Comparison of ENCODE assay signal across 8 mouse cellular contexts in the genomic region with DNA sequence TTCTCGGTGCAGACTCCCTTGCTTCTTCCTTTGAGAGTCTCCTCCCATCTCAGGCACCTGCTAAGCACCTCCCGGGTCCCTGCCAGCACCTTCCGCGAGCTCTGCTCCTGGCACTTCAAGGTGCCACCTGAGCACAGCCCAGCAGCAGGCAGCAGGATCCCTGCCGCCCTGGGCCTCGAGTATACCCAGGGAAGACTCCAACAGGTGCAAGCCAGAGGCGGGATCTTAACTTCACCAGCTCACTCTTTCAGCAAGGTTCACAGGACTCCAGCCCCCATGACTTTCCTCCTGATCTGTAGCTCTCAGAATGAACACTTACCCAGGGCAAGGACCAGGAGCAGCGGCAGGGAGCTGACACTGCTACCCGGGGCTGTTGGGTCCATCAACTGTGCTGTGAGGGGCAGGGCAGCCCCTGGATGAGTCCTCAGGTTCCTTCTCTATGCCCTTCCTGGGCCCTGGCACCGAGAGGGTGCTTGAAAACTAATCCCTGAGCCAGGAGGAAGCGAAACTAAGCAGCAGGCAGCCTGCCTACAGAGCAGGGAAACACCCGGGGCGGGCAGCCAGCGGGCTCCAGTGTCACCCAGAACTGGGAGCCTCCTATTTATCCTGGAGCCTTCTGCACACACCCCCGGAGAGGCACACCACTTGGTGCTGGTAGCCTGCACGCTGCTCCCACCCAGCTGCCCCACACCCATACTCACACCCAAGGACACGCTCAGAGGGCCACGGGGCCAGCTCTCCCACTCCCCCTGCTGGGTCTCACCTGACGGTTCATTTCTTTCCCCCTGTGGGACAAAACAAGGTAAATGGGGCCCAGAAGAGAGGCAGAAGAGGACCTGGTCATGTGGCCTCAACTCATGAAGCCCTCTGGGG. TPM values are rescaled to one million over a fixed set of nuclear protein-coding genes. Genes with fewer than 3 reads are reported as not detected.
DNase-seq lines count a peak whose midpoint lies in the region; ATAC-seq lines count a peak whose summit lies in the region.

Gene Btc (minus strand): TSS at position 656 of the 873 bp plus-strand sequence.

- no peaks in the 10 kb centered on the region for H3K36me3 ChIP-seq in forebrain, embryonic 13.5 days (ENCODE audit: poor library complexity, severe bottlenecking)
- H3K36me3 ChIP-seq in neural tube, embryonic 14.5 days (ENCODE audit: control insufficient read depth, insufficient read depth, low read length), result no peaks in the 10 kb centered on the region

- no peaks in the 10 kb centered on the region for H3K27me3 ChIP-seq in forebrain, embryonic 13.5 days
- no peaks in the 10 kb centered on the region for H3K27me3 ChIP-seq in neural tube, embryonic 14.5 days (ENCODE audit: control insufficient read depth, insufficient read depth, low read length)

- peak; percentile 66 for ATAC-seq in forebrain, embryonic 13.5 days
- peak; percentile 66 for ATAC-seq in neural tube, embryonic 14.5 days (ENCODE audit: low read depth)

- no peaks in the 10 kb centered on the region for H3K9me3 ChIP-seq in forebrain, embryonic 13.5 days (replicated peaks)
- no peaks in the 10 kb centered on the region for H3K9me3 ChIP-seq in neural tube, embryonic 14.5 days (ENCODE audit: control insufficient read depth, low read length)

- 8% methylated on average over 19 of the region's 19 CpGs for WGBS in forebrain, embryonic 13.5 days
- 21% methylated on average over 19 of the region's 19 CpGs for WGBS in neural tube, embryonic 14.5 days

- H3K4me1 ChIP-seq in forebrain, embryonic 13.5 days, result peaks cover 9% of the 10 kb centered on the region
- H3K4me1 ChIP-seq in neural tube, embryonic 14.5 days (ENCODE audit: control insufficient read depth, insufficient read depth, low read length), result no peaks in the 10 kb centered on the region

- DNase-seq in B cell, adult 2 months, result peak; percentile 67 to 71
- DNase-seq in adrenal gland, postnatal 36 days, result peak; percentile 52 to 79
- peak; percentile 73 to 79 for DNase-seq in heart, postnatal 10 days
- peak; percentile 64 to 81 for DNase-seq in kidney, postnatal 4 days
- DNase-seq in lung, adult 18-20 months, result peak; percentile 73 to 74
- peak; percentile 64 for DNase-seq in testis, postnatal 10 days (ENCODE audit: low spot score)

- no peak within 1 kb of the TSS for H3K27ac ChIP-seq in forebrain, embryonic 13.5 days
- no peak within 1 kb of the TSS for H3K27ac ChIP-seq in neural tube, embryonic 14.5 days (ENCODE audit: low read depth, low read length)

- intact Hi-C loops in heart, postnatal 10 days (cut with DNase I), result no loop called here

- peak within 1 kb of the TSS; percentile 31 for H3K4me3 ChIP-seq in forebrain, embryonic 13.5 days
- peak within 1 kb of the TSS; percentile 7; the same call in 1 of the 2 replicates for H3K4me3 ChIP-seq in neural tube, embryonic 14.5 days (ENCODE audit: low read depth, low read length)

- peak within 1 kb of the TSS; percentile 52; the same call in 1 of the 2 replicates for H3K9ac ChIP-seq in forebrain, embryonic 13.5 days
- 0 out of 2 replicates have a peak within 1 kb of the TSS, but pooled peaks have one; percentile 37 for H3K9ac ChIP-seq in neural tube, embryonic 14.5 days (replicated peaks; ENCODE audit: low read depth, low read length)

- H3K4me2 ChIP-seq in forebrain, embryonic 13.5 days, result peak within 1 kb of the TSS; percentile 53
- H3K4me2 ChIP-seq in neural tube, embryonic 14.5 days (ENCODE audit: low read depth, low read length), result peak within 1 kb of the TSS; percentile 38

RNA-seq across cellular contexts. Expression of gene Btc, which starts in this region (rescaled TPM):
- 1 to 10 TPM; 1.5 to 1.8 TPM for total RNA-seq in adrenal gland, postnatal 36 days (2021)
- polyA plus RNA-seq in forebrain, embryonic 13.5 days (2015; fragmentation: Nextera tagmentation; extraction: Ambion mirVana), result 0.08 and 0.13 TPM in 2 replicates
- 1 to 10 TPM; 1.4 to 1.6 TPM for total RNA-seq in heart, postnatal 10 days (2021)
- 0.15 and 0.30 TPM in 2 replicates for polyA plus RNA-seq in neural tube, embryonic 14.5 days (2014; fragmentation: Nextera tagmentation; extraction: Ambion mirVana)

Comparison
In these comparisons a context has a peak if more than half of its experiments do, and no peak if none do; other contexts are left out.
1. Peak in ATAC-seq, H3K4me3 ChIP-seq, H3K9ac ChIP-seq and H3K4me2 ChIP-seq in forebrain, embryonic 13.5 days; RNA of the gene not detected or under 1 TPM.
2. Peak in ATAC-seq, H3K4me3 ChIP-seq, H3K9ac ChIP-seq and H3K4me2 ChIP-seq in neural tube, embryonic 14.5 days; RNA of the gene not detected or under 1 TPM.